Mouse (Mus musculus) layer of hippocampus, adult 11-12 months (tissue): ENCODE data around the gene Zdhhc21.

Source experiments
- DNase-seq: peaks from one replicate; pipeline ENCODE4 v3.0.0; 2022; ENCODE audit warnings: low spot score

Gene Zdhhc21

DNA sequence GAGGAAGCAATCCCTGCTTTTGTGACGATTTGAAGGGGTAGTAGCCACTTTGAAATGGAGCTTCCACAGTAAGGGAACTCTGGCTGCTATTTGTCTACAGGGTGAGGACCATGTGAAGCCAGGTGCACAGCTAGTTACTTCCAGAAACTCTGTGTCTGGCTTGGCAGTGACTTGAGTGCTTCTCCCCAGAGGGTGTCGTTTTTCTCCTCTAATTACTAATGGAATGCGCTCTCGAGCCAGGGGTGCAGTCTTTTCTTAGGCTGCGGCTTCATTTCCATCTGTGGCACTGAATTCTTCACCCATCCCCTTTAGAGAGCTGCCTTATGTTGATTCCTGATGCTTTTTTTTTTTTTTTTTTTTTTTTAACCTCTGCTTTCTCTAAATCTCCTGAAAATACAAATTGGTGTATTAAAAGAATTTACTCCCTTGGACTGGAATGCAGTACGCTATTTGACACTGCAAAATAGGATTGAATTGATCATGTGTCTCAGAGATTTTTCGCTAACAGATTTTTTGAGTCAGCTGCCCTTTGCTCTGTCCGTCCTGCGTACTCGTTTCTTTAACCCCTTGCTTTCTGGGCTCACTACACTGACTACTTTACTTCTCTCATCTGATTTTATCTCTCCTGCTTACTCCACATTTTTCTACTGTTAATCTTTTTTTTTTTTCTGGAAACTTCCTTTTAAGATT lies 97.2 kb downstream of the Zdhhc21 start:
- no peak for DNase-seq

DNA sequence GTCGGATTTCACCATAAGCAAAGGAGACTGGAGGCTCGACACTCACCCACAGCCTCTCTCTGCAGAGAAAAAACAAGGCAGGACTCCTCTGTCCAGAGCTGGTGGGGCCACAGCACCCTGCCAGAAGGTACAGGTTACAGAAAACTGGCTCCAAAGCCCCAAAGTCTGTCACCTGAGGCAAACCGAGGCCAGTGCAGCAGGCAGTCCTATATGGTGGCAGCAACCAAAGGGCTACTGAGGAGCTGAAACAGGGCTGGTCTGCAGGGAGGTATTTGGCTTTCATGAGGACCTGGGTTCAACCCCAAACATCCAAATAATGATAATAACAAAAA lies 103.5 kb downstream of the Zdhhc21 start:
- DNase-seq: no peak

DNA sequence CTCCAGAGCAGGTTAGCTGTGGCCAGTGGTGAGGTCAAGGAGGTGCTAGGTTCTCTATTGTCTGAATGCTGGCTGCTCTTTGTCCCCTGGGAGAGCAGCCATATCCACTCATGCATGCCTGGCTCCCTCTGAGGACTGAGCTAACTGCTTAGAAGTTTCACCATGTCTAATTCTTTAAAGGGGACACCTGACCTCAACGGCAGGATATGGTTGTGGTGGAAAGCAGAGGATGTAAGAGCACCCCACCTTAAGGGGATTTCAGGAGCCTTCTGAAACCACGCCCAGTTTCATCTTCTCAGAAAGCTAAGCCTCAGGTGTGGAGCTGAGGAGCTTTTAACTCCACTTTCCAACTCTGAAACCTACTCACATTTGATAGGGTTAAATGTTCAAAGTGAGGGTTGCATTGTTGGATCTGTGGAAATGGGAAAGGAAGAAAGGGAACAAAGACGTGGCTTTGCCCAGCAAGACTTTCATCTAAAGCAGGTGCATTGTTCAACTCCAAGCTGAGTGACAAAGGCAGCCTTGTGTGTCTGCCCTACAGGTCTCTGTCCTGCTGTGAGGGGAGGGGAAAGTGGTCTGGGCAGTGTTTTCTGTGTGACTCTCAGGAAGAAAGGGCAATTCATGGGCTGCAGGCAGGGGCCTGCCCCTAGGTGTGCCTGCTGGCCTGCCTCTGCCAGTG lies 104.0 kb downstream of the Zdhhc21 start:
- DNase-seq: no peak
